Mouse (Mus musculus): ENCODE measurements around the gene Kcnh2. TPM values are rescaled to one million over a fixed set of nuclear protein-coding genes. Genes with fewer than 3 reads are reported as not detected.

The Kcnh2 gene
- polyA plus RNA-seq, 1 experiment from 2014 or later = 9.1 TPM

- Histone ChIP-seq H3K9me3 (ENCODE audit: control insufficient read depth, low read length) (no peaks in the 10 kb centered on the region), H3K4me2 (ENCODE audit: low read depth, low read length, severe bottlenecking) (no peak overlapping the region), H3K4me1 (replicated peaks; ENCODE audit: control insufficient read depth, insufficient read depth, low read length) (peaks cover 2% of the 10 kb centered on the region; the same call in 1 of the 2 replicates), H3K27me3 (ENCODE audit: control insufficient read depth, insufficient read depth, low read length) (no peaks in the 10 kb centered on the region), H3K27ac (ENCODE audit: low read depth, low read length) (no peak overlapping the region), H3K36me3 (ENCODE audit: control insufficient read depth, insufficient read depth, low read length) (no peaks in the 10 kb centered on the region), H3K9ac (ENCODE audit: low read length) (no peak overlapping the region), H3K4me3 (ENCODE audit: low read depth, low read length) (no peak overlapping the region)
- ATAC-seq (replicated peaks; ENCODE audit: low FRiP score) (no peak), DNase-seq (ENCODE audit: low spot score) (no peak)
- 82% methylated on average over 5 of the region's 5 CpGs for WGBS
Observed at GRCm38 (mm10) chr5:24283181-24283580, 68.2 kb downstream of the Kcnh2 start.

GRCm38 (mm10) chr5:24280523-24280922 lies 70.9 kb downstream of the Kcnh2 start:
- Histone ChIP-seq H3K4me2 (ENCODE audit: low read depth, low read length, severe bottlenecking) (no peak overlapping the region), H3K36me3 (ENCODE audit: control insufficient read depth, insufficient read depth, low read length) (no peaks in the 10 kb centered on the region), H3K27ac (ENCODE audit: low read depth, low read length) (no peak overlapping the region), H3K4me3 (ENCODE audit: low read depth, low read length) (no peak overlapping the region), H3K4me1 (replicated peaks; ENCODE audit: control insufficient read depth, insufficient read depth, low read length) (peaks cover 2% of the 10 kb centered on the region; the same call in 1 of the 2 replicates), H3K27me3 (ENCODE audit: control insufficient read depth, insufficient read depth, low read length) (no peaks in the 10 kb centered on the region), H3K9ac (ENCODE audit: low read length) (no peak overlapping the region), H3K9me3 (ENCODE audit: control insufficient read depth, low read length) (no peaks in the 10 kb centered on the region)
- ATAC-seq (replicated peaks; ENCODE audit: low FRiP score) = peak; percentile 63; the same call in 1 of the 2 replicates
- 29% methylated on average over 2 of the region's 2 CpGs for WGBS
- no peak for DNase-seq (ENCODE audit: low spot score)

DNA sequence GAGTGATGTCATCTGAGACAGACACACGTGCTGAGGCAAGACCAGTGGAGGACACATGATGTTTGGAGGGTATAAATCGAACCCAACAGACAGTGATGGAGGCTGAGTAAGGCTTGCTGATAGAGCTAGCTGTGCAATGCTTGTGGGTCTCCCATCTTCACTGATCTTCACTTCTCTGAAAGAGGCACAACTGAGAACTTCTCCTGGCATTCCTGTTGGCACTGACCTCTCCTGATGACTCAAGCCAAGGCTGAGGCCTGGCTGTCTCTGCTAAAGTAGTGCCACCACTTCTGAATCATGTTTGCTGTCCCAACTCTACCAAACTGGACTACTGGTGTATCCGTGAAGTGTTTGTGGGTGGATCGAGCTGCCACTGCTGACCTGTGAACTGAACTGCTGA lies 71.9 kb downstream of the Kcnh2 start:
- H3K36me3 ChIP-seq (ENCODE audit: control insufficient read depth, insufficient read depth, low read length) = no peaks in the 10 kb centered on the region
- WGBS = 89% methylated on average over 4 of the region's 4 CpGs
- ATAC-seq (replicated peaks; ENCODE audit: low FRiP score) (no peak), DNase-seq (ENCODE audit: low spot score) (no peak)
- H3K4me2 ChIP-seq (ENCODE audit: low read depth, low read length, severe bottlenecking) = no peak overlapping the region
- no peaks in the 10 kb centered on the region for H3K27me3 ChIP-seq (ENCODE audit: control insufficient read depth, insufficient read depth, low read length)
- no peak overlapping the region for H3K4me3 ChIP-seq (ENCODE audit: low read depth, low read length)
- H3K9me3 ChIP-seq (ENCODE audit: control insufficient read depth, low read length) = no peaks in the 10 kb centered on the region
- no peak overlapping the region for H3K27ac ChIP-seq (ENCODE audit: low read depth, low read length)
- no peak overlapping the region for H3K9ac ChIP-seq (ENCODE audit: low read length)
- peaks cover 2% of the 10 kb centered on the region; the same call in 1 of the 2 replicates for H3K4me1 ChIP-seq (replicated peaks; ENCODE audit: control insufficient read depth, insufficient read depth, low read length)

GRCm38 (mm10) chr5:24278206-24278605 lies 73.2 kb downstream of the Kcnh2 start:
- H3K27ac ChIP-seq (ENCODE audit: low read depth, low read length) = no peak overlapping the region

DNA sequence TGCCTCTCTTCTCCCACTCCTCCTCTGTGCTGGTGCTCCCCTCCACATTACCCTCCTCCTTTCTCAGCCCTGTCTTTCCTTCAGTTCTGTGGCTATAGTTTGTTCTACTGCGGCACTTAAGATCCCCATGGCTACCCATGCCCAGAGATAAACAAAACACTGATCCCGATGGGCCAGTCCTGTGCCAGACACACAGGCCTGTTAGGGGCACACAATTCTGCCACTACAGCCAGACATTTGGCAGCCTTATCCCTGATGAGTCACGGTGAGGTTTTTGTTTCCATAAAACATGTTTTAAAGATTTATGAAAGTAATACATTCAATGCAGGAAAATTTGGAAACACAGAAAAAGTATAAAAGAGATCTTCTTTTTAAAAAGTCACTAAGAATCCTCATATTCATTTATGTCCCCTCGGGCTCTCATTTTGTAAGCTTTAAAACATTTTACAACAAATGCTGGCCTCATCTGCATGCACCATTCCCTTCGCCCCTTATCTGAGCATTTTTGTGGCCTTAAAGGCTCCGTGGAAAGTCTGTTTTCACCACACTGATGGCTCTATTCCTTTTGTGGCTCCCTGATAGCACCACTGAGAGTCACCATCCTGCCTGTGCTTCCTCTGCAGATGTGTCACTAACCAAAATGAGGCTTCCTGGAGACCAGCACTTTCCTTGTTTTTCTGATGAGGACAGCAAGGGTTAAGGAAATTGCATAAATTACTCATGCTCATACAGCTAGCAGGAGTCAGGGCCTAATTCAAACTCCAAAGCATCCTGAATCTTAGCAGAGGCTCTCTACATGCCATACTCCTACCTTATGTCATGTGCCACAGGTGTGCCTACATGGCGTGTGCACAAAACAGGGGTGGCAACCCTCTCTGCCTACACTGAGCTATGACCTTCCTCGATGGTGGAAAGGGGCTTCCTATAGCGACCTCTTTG lies 77.5 kb downstream of the Kcnh2 start:
- Histone ChIP-seq H3K27ac (ENCODE audit: low read depth, low read length) (no peak overlapping the region), H3K36me3 (ENCODE audit: control insufficient read depth, insufficient read depth, low read length) (no peaks in the 10 kb centered on the region), H3K4me1 (replicated peaks; ENCODE audit: control insufficient read depth, insufficient read depth, low read length) (no peaks in the 10 kb centered on the region), H3K27me3 (ENCODE audit: control insufficient read depth, insufficient read depth, low read length) (no peaks in the 10 kb centered on the region), H3K9me3 (ENCODE audit: control insufficient read depth, low read length) (no peaks in the 10 kb centered on the region), H3K9ac (ENCODE audit: low read length) (no peak overlapping the region), H3K4me3 (ENCODE audit: low read depth, low read length) (no peak overlapping the region), H3K4me2 (ENCODE audit: low read depth, low read length, severe bottlenecking) (no peak overlapping the region)
- ATAC-seq (replicated peaks; ENCODE audit: low FRiP score) (no peak), DNase-seq (ENCODE audit: low spot score) (no peak)
- 75% methylated on average over 9 of the region's 9 CpGs for WGBS

More at GRCm38 (mm10) chr5:24278206-24278605, 73.2 kb downstream of the Kcnh2 start:
- Histone ChIP-seq H3K27me3 (ENCODE audit: control insufficient read depth, insufficient read depth, low read length) (no peaks in the 10 kb centered on the region), H3K36me3 (ENCODE audit: control insufficient read depth, insufficient read depth, low read length) (no peaks in the 10 kb centered on the region), H3K4me1 (replicated peaks; ENCODE audit: control insufficient read depth, insufficient read depth, low read length) (peaks cover 2% of the 10 kb centered on the region; the same call in 1 of the 2 replicates), H3K9me3 (ENCODE audit: control insufficient read depth, low read length) (no peaks in the 10 kb centered on the region), H3K4me3 (ENCODE audit: low read depth, low read length) (no peak overlapping the region), H3K9ac (ENCODE audit: low read length) (no peak overlapping the region), H3K4me2 (ENCODE audit: low read depth, low read length, severe bottlenecking) (no peak overlapping the region)
- DNase-seq (ENCODE audit: low spot score) (no peak), ATAC-seq (replicated peaks; ENCODE audit: low FRiP score) (no peak)
- WGBS = 89% methylated on average over 10 of the region's 10 CpGs

DNA sequence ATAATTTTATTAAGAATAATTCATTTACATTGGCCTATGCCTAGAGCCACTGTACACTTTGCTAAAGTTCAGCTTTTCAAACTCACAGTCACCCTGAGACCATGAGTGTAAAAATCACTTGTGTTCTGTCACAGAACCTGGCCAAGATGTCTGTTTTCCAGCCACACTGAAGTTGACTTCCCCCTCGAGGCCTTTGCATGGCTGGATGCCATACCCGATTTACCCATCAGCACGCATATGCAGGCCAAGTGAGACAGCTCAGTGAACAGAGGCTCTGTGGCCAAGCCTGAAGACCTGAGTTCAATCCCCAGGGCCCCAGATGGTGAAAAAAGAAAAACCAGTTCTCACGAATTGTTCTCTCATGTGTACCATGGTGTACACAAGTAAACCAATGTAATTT lies 80.5 kb downstream of the Kcnh2 start:
- H3K4me1 ChIP-seq (replicated peaks; ENCODE audit: control insufficient read depth, insufficient read depth, low read length) = no peaks in the 10 kb centered on the region
- H3K36me3 ChIP-seq (ENCODE audit: control insufficient read depth, insufficient read depth, low read length) = no peaks in the 10 kb centered on the region
- no peak overlapping the region for H3K9ac ChIP-seq (ENCODE audit: low read length)
- no peak overlapping the region for H3K4me2 ChIP-seq (ENCODE audit: low read depth, low read length, severe bottlenecking)
- H3K4me3 ChIP-seq (ENCODE audit: low read depth, low read length) = no peak overlapping the region
- ATAC-seq (replicated peaks; ENCODE audit: low FRiP score) (no peak), DNase-seq (ENCODE audit: low spot score) (no peak)
- 86% methylated on average over 4 of the region's 4 CpGs for WGBS
- no peaks in the 10 kb centered on the region for H3K9me3 ChIP-seq (ENCODE audit: control insufficient read depth, low read length)
- H3K27ac ChIP-seq (ENCODE audit: low read depth, low read length) = no peak overlapping the region
- H3K27me3 ChIP-seq (ENCODE audit: control insufficient read depth, insufficient read depth, low read length) = no peaks in the 10 kb centered on the region

Other genes starting within 250 kb of the Kcnh2 start
- 22.4 and 23.1 TPM in 2 replicates for gene Nupl2, start 186.6 kb downstream of the Kcnh2 start, polyA plus RNA-seq (2014; fragmentation: Nextera tagmentation; extraction: Ambion mirVana)
- 6.6 and 7.4 TPM in 2 replicates for gene Nos3, start 13.2 kb upstream of the Kcnh2 start, polyA plus RNA-seq (2014; fragmentation: Nextera tagmentation; extraction: Ambion mirVana)
- gene Atg9b, start 40.5 kb upstream of the Kcnh2 start, polyA plus RNA-seq (2014; fragmentation: Nextera tagmentation; extraction: Ambion mirVana) = 0.21 and 0.44 TPM in 2 replicates
- 45.5 and 57.8 TPM in 2 replicates for gene Abcb8, start 42.1 kb upstream of the Kcnh2 start, polyA plus RNA-seq (2014; fragmentation: Nextera tagmentation; extraction: Ambion mirVana)
- not detected in 2 replicates for gene Asic3, start 61.8 kb upstream of the Kcnh2 start, polyA plus RNA-seq (2014; fragmentation: Nextera tagmentation; extraction: Ambion mirVana)
- 47.5 and 53.9 TPM in 2 replicates for gene Cdk5, start 71.9 kb upstream of the Kcnh2 start, polyA plus RNA-seq (2014; fragmentation: Nextera tagmentation; extraction: Ambion mirVana)
- 28.4 and 28.7 TPM in 2 replicates for gene Slc4a2, start 72.2 kb upstream of the Kcnh2 start, polyA plus RNA-seq (2014; fragmentation: Nextera tagmentation; extraction: Ambion mirVana)
- 104 and 116 TPM in 2 replicates for gene Fastk, start 93.7 kb upstream of the Kcnh2 start, polyA plus RNA-seq (2014; fragmentation: Nextera tagmentation; extraction: Ambion mirVana)
- 30.2 and 31.8 TPM in 2 replicates for gene Tmub1, start 96.2 kb upstream of the Kcnh2 start, polyA plus RNA-seq (2014; fragmentation: Nextera tagmentation; extraction: Ambion mirVana)
- 52.7 and 67.0 TPM in 2 replicates for gene Agap3, start 100.6 kb upstream of the Kcnh2 start, polyA plus RNA-seq (2014; fragmentation: Nextera tagmentation; extraction: Ambion mirVana)
- 0.64 and 0.79 TPM in 2 replicates for gene Gbx1, start 175.6 kb upstream of the Kcnh2 start, polyA plus RNA-seq (2014; fragmentation: Nextera tagmentation; extraction: Ambion mirVana)
- gene Asb10, start 189.4 kb upstream of the Kcnh2 start, polyA plus RNA-seq (2014; fragmentation: Nextera tagmentation; extraction: Ambion mirVana) = 0.11 TPM in 1 of 2 replicates, not detected in the other
- 0.20 TPM in 1 of 2 replicates, not detected in the other for gene 4931409K22Rik, start 205.2 kb upstream of the Kcnh2 start, polyA plus RNA-seq (2014; fragmentation: Nextera tagmentation; extraction: Ambion mirVana)
- gene Abcf2, start 225.9 kb upstream of the Kcnh2 start, polyA plus RNA-seq (2014; fragmentation: Nextera tagmentation; extraction: Ambion mirVana) = 153 and 165 TPM in 2 replicates
- 11.4 and 11.5 TPM in 2 replicates for gene Chpf2, start 235.1 kb upstream of the Kcnh2 start, polyA plus RNA-seq (2014; fragmentation: Nextera tagmentation; extraction: Ambion mirVana)

Measured in forebrain, embryonic 11.5 days (tissue).